Mouse (Mus musculus) left cerebral cortex, postnatal 36 days (tissue): ENCODE measurements around the gene 1600014C23Rik. TPM values are rescaled to one million over a fixed set of nuclear protein-coding genes. Genes with fewer than 3 reads are reported as not detected.

ENCODE experiments used
- DNase-seq, 2 experiments: peaks; one replicate each; pipeline ENCODE4 v3.0.0; 2021 to 2022; ENCODE audit warnings: low spot score in 2 of 2, mixed read lengths in 1 of 2
- intact Hi-C: fragments of 180-260 bp; cut with DNase I; formaldehyde crosslinking; loops from one replicate; pipeline ENCODE4 v1.15.1; 2025
- total RNA-seq, 2 experiments: library from RNA; stranded (reverse); gene quantifications; 2 replicates each; pipeline ENCODE4 v1.2.3; 2021

1600014C23Rik gene
- total RNA-seq, 2 experiments from 2014 or later = not detected

DNA sequence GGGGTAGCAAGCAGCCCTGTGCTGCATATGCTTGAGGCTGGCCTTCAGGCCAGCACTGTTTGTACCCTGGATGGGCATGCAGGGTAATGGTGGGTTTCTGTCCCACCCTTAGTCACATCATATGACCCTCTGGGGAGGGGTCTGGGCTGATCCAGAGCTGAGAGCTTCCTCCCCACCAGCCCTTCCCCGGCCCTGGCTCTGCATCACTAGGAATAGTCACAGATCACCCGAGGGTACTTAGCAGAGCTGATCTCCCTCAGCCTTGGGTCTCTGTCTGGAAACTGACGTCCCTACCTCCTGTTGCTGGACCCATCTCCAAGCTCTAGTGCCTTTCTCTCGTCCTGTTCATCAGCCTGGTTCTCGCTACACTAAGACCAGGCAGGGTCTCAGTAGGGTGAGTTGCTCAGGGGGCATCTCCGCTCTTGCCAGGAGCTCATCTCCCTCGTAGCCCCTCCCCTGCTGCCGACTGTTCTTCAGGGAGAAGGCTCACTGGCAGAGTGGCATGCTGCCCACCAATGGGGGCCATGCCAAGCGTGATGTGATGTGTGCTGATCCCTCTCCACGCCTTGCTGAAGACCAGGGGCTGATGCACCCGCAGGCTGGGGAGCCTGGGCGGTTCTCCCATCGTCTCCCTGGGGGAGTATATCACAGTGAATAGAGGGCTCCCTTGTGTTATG is 20.7 kb upstream of the 1600014C23Rik start:
- peak; percentile 60 to 67 for DNase-seq
- intact Hi-C loops = no loop called here

DNA sequence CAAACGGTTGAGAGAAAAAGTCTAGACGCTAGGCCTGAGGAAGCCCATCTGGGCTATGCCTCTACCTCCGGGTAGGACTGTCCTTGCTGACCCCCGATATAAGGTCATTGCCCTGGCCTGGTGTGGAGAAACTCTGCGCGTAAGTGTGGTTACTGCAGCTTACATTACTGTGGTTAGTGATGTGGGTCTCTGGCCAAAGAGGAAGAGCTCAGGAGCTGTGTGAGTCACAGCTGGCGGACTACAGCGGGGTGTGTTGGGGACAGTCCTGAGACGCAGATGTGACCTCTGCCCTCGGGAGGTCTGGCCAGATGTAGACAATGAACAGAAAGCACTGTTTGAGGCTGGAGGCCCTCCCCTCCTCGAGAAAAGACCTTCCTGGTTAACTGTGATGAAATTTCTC is 19.0 kb upstream of the 1600014C23Rik start:
- intact Hi-C loops = no loop called here
- DNase-seq = no peak

DNA sequence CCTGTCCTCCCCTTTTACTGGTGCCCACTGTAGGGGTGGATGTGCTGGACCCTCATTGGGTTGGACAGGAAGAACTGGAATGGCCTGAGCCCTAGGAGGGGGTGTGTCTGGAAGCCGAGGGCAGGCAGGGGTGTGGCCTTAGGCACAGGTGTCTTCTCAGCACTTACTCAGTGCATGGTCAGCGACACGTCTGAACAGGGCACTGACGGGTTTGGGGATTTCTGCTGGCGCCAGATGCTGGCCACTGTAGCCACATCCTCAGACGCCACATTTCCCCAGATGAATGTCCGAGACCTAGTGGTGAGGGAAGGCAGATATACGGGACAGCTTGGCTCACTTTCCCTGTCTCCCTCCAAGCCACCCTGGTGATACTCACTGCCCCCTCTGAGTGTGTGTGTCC is 18.4 kb upstream of the 1600014C23Rik start:
- intact Hi-C loops = no loop called here
- no peak for DNase-seq

DNA sequence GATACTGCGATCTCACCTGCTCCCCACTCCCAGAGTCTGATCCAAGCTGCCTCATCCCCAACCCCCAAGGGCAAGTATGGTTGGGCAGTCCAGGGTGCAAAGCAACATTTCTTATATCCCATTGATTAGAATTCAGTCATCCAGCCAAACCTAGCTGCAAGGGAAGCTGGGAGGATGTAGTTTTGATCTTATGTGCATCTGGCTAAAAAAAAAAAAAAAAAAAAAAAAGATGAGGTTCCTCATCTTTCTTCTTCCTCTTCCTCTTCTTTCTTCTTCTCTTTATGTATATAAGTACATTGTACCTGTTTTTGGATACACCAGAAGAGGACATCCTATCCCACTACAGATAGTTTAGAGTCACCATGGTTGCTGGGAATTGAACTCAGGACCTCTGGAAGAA is 17.7 kb upstream of the 1600014C23Rik start:
- DNase-seq = no peak
- intact Hi-C loops = no loop called here

DNA sequence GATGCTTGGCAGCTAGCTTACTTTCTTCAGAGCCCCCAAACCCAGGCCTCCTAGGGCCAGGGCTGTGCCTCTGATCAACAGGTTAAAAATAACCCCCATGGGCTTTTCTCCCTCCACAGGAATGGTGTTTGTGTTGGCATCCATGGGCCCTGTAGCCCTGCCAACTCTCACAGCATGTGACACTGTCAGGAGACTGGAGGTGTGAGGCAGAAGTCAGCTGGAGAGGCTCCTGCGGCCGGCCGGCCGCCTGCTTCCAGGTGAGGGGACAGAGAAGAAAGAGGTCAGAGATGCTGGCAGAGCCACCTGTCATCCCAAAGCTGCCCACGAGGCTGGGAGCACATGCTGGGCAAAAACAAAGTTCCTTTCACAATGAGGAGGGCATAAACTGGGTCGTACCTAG is 15.5 kb upstream of the 1600014C23Rik start:
- no peak for DNase-seq
- intact Hi-C loops = no loop called here

DNA sequence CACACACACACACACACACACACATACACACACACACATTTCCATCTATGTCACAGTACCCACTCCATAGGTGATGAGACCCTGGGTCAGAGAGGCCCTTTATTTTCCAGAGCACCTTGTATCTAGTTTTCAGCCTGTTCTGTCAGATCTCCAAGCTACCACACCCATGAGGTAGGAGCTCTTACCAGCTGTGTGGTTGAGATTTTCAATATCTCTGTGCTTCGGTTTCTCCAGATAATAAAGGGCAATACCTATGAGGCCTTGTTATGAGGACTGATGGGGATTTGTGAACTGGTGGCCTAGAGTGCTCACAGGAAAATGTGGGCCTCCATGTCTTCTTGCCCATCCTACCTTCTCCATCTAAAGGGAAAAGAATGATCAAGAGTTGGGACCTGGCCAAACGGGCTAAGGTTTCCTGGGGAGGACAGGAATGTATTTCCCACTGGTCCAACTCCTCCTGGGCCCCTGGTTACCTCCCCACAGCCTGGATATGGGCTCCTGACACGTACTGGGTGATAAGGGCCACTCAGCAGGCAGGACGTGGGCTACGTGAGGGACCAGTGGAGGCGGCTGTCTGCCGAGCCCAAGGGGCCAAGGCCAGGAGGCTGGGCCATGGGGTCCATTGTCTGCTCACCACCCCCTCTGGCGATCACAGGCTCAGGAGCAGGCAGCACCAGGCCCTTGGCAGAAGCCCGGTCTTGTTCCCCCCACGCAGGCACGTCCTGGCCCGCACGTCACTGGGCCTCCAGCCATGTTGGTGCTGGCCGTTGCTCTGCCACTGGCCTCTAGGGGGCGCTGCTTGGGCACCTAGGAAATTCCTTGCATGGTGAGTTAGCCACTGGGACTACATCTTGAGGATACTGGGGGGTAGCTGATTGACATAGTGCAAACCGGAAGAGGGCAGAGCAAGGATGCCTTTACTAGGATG is 14.5 kb upstream of the 1600014C23Rik start:
- DNase-seq = peak; percentile 44 to 52
- intact Hi-C loops = no loop called here

DNA sequence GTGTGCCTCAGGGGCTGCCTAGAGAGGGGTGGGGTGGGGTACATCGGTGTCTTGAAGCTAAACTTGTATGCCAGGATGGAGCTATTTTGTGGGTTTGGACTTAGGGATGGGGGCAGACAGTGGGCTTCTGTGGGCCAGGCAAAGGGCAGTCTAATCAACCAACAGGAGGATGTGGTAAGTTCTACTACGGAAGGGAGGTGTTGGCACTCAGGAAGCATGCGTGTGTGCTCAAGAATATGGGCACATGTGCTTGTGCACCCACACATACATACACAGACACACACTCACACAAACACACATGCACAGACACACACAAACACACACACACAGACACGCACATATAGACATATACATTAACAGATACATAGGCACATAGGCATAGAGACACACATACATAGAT is 13.6 kb upstream of the 1600014C23Rik start:
- DNase-seq = no peak
- intact Hi-C loops = no loop called here

DNA sequence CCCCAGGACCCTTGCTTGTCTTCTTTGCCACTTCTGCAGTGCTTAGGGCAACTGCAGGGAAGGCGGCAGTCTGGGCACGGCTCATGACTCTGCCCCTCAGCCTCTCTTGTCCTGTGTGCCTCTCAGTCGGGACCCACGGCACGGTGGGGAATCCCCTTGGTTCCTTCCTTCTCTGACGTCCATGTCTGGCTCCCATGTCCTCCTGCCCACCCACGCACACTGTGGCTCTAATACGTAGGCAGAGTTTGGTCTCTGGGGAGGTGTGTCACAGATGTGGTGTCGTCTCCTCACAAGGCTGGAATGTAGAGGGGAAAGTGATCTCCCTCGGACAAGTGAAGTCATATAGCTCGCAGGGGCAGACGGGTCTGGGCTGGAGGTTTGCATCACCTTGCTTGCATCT is 13.1 kb upstream of the 1600014C23Rik start:
- no peak for DNase-seq
- intact Hi-C loops = no loop called here

DNA sequence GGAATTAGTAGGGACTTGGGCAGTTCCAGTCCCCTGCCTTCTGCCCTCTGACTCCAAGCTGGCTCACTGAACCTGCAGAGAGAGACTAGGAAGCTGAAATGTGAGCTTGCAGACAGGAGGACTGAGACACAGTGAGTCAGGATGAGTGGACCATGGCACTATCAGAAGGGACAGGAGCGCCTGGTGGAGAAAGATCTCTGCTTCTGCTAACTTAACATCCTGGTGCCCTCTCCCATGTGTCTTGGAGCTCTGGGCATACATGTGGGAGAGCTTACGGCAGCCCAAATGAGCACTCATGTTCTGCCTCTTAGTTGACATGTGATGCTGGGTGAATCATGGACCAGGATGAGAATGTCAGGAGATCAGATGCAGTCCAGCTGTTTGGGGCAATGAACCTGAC is 12.0 kb upstream of the 1600014C23Rik start:
- intact Hi-C loops = no loop called here

DNA sequence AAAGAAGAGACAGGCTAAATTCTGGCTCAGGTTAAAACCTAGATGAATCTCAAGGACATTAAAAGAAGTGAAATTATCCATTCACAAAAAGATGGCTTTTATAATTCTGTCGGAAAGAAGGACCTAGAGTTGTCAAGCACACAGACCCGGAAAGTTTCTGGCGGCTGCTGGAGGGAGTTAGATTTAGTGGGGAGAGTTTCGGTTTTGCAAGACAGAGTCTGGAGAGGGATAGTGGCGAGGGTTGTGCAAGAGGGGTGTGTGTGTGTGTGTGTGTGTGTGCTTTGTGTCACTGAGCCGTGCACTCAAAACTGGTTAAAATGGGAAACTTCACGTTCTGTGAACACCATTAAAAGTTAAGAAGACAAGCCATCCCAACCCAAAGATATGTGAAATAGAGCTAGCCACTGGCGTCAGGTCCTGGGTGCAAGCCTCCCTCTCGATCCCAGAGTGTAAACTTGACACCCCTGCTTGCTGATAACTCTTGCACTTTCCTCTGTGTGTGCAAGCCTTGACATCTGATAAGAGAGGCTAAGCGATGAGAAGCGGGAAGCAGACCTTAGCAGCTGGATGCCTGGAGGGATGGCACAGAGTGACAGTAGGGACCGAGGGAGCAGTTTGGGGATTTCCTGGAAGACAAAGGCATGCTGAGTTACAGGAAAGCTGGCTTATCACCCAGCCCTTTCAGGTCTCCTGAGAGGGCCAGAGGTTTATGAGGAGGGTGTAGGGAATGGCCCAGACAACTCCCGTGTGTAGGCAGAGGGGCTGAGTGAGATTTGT is 8.9 kb upstream of the 1600014C23Rik start:
- DNase-seq = no peak
- intact Hi-C loops = no loop called here

More for the DNA sequence above, 12.0 kb upstream of the 1600014C23Rik start:
- DNase-seq = no peak

DNA sequence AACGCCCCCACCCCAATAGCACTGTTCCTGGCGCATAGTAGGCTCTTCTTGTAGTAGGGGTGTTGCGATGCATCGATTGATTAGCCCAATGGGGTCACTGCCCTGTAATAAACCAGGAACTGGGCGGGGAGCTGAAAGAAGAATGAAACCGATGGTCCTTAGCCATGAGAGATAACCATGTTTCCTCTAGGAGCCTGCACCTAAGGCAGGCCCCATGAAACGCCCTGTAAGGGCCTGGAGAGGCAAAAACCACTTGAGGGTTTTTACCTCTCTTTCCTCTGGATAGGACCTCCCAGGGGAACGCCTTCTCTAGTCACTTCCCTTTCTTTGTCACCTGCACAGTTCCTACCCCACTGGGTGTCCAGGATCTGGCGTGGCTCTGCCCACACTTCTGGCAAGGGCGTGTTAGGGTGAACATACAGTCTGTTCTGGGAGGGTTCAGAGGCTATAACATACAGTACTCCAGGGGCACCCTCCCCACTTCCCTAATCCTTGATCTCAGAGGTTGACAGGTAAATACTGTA is 3.5 kb upstream of the 1600014C23Rik start:
- DNase-seq = no peak
- intact Hi-C loops = loop anchor here (10.0 kb wide), 1 partner anchor 428 kb away; the partner anchor contains the start of gene Gtpbp2

DNA sequence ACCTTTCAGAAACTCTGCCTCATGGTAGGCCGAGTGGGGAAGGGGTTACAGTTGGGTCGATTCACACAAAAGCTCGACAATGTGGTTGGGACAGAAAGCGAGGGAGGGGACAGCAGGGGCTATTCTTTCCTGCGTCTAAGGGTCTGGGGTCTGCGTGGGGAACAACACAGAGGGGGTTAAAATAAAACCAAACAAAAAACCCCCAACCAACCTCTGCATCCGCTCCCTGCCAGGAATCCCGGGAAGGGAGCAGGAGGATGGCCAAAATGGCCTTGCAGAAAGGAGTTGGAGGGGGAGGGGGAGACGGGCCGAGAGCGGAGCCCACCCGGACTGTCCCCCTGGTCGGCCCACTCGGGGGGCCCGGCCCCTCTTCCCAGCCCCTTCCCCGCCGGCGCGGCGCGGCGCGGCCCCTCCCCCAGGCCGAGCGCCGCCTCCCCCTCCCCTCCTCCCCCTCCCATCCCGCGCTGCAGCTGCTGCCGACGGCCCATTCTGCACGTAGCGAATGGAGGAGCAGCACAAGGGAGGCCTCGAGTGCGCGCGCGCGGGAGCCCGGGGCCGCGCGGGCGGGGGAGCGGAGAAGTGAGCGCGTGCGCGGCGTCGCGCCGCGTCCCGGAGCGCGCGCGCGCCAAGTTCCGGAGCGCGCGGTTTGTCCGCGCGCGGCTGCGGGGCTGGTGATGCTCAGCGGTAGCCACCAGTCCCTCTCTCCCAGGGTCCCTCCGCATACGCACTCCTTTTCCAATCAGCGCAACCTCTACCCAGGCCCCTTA is 2.9 kb upstream of the 1600014C23Rik start:
- intact Hi-C loops = loop anchor here (10.0 kb wide), 1 partner anchor 428 kb away; the partner anchor contains the start of gene Gtpbp2
- DNase-seq = peak; percentile 88 to 91

DNA sequence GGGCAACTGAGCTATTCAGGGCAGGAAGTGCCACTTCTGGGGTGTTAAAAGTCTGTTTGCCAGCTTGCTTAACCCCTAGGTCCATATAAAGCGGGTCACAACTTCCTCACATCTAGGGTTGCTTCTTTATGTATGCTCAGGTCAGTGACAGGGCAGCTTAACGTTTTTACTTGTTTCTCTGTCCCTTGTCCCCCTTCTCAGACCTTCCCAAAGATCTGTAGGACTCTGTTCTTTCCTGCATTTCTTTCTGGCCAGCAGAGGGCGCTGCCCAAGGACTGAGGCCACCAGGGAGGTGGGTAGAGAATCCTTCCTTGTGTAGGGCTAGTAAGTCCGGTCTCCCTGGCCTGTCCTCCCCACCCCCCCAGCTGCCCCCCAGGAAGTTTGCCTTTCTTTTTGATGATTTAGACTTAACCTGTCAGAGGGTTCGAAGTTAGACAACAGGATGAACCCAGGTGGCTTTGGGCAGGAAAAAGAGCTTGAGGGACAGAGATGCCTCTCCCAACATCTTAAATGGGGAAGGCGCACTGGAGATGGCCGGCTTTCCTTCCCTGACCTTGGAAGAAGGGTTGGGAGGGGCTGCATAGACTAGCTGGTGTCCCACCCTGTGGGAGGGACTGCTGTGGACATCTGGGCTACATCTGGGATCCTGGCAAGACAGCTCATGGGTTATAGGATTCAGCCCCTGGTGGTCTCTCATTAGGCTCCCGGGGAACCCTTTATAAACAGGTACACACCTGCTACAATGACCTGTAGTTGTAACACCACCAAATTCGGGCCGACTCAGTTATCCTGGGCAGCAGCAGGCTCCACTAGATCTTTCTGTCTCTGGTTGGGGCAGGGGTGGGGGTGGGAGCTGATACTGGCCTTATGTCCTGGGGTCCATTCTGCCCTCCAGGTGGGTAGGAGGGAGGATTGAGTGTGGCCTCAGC is 2.0 kb upstream of the 1600014C23Rik start:
- intact Hi-C loops = loop anchor here (1.0 to 10.0 kb wide), 2 partner anchors 297 to 429 kb away; partner anchors contain the start of genes Gtpbp2 and Vegfa
- peak; percentile 80 to 87 for DNase-seq

DNA sequence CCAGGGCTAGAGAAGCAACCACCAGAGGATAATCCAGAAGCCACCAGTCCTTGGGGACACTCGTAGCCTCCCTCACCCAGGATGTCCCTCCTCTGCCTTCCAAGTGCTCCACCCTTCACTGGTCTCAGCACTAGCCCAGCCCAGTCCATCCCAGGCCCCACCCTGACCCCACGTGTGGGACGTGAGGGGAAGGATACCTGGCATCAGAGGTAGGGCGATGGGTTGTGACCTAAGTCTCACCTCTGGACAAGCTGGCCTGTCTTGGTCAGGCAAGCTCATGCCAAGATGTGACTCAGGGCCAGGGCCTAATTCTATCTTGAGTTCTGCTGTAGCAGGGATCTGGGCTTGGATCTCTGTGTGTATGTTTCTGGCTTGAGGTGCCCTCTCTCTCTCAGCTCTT is 1.2 kb upstream of the 1600014C23Rik start:
- intact Hi-C loops = loop anchor here (1.0 to 10.0 kb wide), 2 partner anchors 297 to 430 kb away; partner anchors contain the start of genes Gtpbp2 and Vegfa
- DNase-seq = no peak

DNA sequence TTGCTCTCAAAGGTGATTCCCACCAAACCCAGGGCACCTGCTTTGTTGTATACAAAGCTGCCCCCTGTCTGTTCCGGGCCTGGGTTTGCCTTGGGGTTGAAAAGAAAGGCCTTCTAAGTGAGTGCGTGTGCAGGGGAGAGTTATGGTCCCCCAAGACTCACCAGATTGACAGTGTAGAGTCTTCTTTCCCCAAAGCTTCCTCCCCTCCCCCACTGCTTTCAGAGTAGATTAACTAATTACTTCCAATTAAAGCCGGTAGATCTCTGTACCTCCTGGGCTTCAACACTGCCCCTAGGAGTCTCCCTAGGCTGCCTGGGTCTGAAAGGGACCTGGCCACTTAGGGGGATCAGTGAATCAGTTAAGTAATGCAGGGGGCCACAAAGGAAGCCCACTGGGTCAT is 689 bp upstream of the 1600014C23Rik start:
- intact Hi-C loops = loop anchor here (10.0 kb wide), 1 partner anchor 430 kb away; the partner anchor contains the start of gene Gtpbp2
- peak in 1 of 2 experiments; percentile 12 for DNase-seq

DNA sequence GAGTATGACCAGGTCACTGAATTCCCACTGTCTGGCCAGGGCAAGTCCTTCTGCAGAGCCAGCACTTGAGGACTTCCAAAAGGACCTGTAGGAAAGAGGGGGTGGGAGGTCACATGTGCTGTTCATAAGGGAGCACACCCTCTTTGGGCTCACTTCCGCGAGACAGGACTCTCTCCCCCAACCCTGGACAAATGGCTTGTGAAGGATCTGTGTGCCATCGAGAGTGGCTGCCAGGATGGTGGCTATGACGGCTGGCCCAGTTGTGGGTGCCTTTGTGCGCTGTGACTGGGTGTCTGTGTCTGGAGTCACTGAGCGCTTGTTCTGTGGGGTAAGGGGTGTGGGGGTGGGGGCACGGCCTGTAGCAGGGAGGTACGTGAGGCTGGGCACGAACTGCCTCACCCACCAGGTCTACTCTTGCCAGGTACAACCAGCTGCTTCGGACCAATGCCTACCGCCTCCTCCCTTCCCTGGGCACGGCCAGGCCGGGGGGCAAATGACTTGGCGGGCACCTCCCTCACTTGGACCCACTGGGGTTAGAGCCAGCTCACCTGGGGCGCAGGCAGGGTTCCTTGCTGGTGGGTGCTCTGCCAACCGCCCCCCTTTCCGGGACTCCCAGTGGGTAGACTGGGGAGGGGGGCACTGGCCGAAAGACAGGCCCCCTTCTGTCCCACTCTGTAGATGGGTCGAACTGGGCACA is 458 bp downstream of the 1600014C23Rik start:
- intact Hi-C loops = loop anchor here (10.0 kb wide), 1 partner anchor 432 kb away; the partner anchor contains the start of gene Gtpbp2
- DNase-seq = peak in 1 of 2 experiments; percentile 27
